Mouse (Mus musculus) forebrain, embryonic 16.5 days (tissue): Measurements from ENCODE around the gene Zscan22. TPM values are rescaled to one million over a fixed set of nuclear protein-coding genes. Genes with fewer than 3 reads are reported as not detected.

Source experiments
- ATAC-seq: fragments of 200-750 bp; cut with Nextera tagmentation; 2 replicates; pipeline ENCODE4 v1.8.0; 2017; ENCODE audit warnings: mild to moderate bottlenecking, moderate library complexity
- H3K27ac ChIP-seq: fragments of 300-500 bp; sonication (generic); 2 replicates; pipeline ENCODE4 v1.5.1; 2014; ENCODE audit warnings: low read length, control low read depth
- H3K27me3 ChIP-seq: fragments of 300-500 bp; sonication (generic); replicated peaks from 2 replicates; pipeline ENCODE4 v1.6.1; 2014; ENCODE audit warnings: low read length; ENCODE audit not compliant: control insufficient read depth, insufficient read depth
- H3K36me3 ChIP-seq: fragments of 300-500 bp; sonication (generic); 2 replicates; pipeline ENCODE4 v1.6.1; 2014; ENCODE audit not compliant: control insufficient read depth, insufficient read depth
- H3K4me1 ChIP-seq: fragments of 300-500 bp; sonication (generic); replicated peaks from 2 replicates; pipeline ENCODE4 v1.6.1; 2014; ENCODE audit warnings: low read length; ENCODE audit not compliant: control insufficient read depth, insufficient read depth
- H3K4me2 ChIP-seq: fragments of 300-500 bp; sonication (generic); 2 replicates; pipeline ENCODE4 v1.6.1; 2014; ENCODE audit warnings: mild to moderate bottlenecking, low read length, control low read depth
- H3K4me3 ChIP-seq: fragments of 300-500 bp; sonication (generic); replicated peaks from 2 replicates; pipeline ENCODE4 v1.5.1; 2014; ENCODE audit warnings: mild to moderate bottlenecking, low read length, control low read depth
- H3K9ac ChIP-seq: fragments of 300-500 bp; sonication (generic); replicated peaks from 2 replicates; pipeline ENCODE4 v1.6.1; 2014; ENCODE audit warnings: low read depth, low read length, control low read depth
- H3K9me3 ChIP-seq: fragments of 300-500 bp; sonication (generic); 2 replicates; pipeline ENCODE4 v1.6.1; 2016; ENCODE audit warnings: low read length; ENCODE audit not compliant: control insufficient read depth
- WGBS: fragments of 180-500 bp; shearing (Covaris S2); extraction: QIAGEN DNeasy Blood & Tissue Kit; methylation state at CpG from one replicate; pipeline ENCODE4 v1.1.7; 2014; 5-methylcytosine and 5-hydroxymethylcytosine counted together
- polyA plus RNA-seq: library from polyadenylated mRNA; unstranded; fragments of >200 nt; fragmentation: Nextera tagmentation; extraction: Ambion mirVana; gene quantifications from 2 replicates; pipeline ENCODE4 v1.2.1, GENCODE M21; 2015

Zscan22 gene
- polyA plus RNA-seq, 1 experiment from 2014 or later = 15.0 TPM

DNA sequence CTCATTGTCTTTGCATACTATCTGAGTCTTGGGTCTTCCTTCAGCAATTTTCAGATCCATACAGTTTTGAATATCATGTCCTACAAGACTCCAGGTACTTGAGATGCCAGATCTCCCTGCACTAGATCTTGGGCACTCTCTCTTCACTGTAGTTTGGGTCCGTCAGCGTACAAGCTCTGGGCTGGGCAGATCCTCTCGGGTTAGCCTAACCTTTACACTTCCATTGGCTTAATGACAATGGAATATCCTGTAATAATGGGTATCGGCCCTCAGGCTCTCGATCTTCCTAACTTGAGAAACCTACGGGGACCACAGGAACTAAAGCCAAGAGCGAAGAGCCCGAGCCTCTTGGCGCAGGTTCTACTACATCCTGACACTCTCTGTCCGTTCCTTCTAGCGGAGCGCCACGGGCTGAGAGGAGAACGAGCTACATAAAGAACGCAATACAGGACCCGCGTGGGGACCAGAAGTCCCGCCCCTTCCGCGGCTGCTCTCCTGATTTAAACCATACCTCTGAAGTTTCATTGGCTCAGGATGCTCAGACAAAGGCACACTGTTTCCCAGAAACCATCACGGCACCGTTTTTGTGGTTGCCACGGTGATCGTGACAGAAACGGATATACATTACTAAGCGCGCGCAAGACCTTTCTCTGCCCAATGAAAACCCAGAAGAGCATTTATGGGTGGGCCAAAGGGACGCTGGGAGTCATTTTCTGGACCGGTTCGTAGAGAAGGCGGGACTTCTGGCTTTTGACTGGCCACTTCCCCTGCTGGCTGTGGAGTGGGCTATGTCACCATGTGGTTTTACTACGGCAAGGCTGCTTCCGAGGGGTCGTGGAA lies 51.6 kb downstream of the Zscan22 start:
- H3K4me1 ChIP-seq = peaks cover 10% of the 10 kb centered on the region
- no peaks in the 10 kb centered on the region for H3K27me3 ChIP-seq
- no peaks in the 10 kb centered on the region for H3K36me3 ChIP-seq
- H3K4me2 ChIP-seq = peak overlapping the region; percentile 95
- H3K9me3 ChIP-seq = no peaks in the 10 kb centered on the region
- peak overlapping the region; percentile 67 for H3K9ac ChIP-seq
- 8% methylated on average over 35 of the region's 35 CpGs for WGBS
- peak; percentile 98 for ATAC-seq
- H3K4me3 ChIP-seq = peak overlapping the region; percentile 62
- H3K27ac ChIP-seq = peak overlapping the region; percentile 80

DNA sequence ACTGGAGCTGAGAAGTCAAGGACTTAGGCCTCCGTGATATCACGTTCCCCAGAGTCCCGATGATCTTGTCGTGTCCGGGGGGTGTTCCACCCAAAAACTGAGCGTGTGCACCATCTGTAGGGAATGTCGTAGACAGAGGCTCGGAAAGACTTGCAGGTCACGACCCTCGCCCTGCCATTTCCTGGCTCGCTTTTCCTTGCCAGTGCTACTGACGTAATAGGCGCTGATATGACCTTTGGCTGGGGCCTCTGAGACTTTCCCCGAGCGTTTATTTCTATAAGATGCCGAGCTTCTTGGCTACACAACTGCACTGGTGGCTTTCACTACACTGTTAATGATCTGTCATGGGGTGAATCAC lies 52.2 kb downstream of the Zscan22 start:
- peak overlapping the region; percentile 67 for H3K9ac ChIP-seq
- H3K36me3 ChIP-seq = no peaks in the 10 kb centered on the region
- H3K9me3 ChIP-seq = no peaks in the 10 kb centered on the region
- no peaks in the 10 kb centered on the region for H3K27me3 ChIP-seq
- H3K27ac ChIP-seq = peak overlapping the region; percentile 80
- H3K4me3 ChIP-seq = peak overlapping the region; percentile 62
- WGBS = 15% methylated on average over 16 of the region's 16 CpGs
- peaks cover 10% of the 10 kb centered on the region for H3K4me1 ChIP-seq
- ATAC-seq = 0 out of 2 replicates have a peak, but pooled peaks have one; percentile 2
- peak overlapping the region; percentile 95 for H3K4me2 ChIP-seq

DNA sequence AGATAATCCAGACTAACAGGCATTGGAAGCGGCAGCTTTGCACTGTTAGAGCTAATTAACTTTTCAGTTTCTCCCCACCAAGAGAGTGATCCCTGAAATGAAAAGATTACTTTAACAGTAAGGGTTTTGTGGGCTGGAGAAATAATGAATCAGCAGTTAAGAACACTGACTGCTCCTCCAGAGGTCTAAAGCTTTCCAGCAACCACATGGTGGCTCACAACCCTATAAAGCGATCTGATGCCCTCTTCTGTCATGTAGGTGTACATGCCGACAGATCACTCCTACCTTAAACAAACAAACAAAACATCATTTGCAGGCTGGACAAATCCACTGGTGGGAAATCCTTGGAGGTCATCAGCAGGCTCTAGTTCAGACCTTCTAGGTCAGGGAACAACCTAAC lies 57.3 kb downstream of the Zscan22 start:
- no peaks in the 10 kb centered on the region for H3K36me3 ChIP-seq

DNA sequence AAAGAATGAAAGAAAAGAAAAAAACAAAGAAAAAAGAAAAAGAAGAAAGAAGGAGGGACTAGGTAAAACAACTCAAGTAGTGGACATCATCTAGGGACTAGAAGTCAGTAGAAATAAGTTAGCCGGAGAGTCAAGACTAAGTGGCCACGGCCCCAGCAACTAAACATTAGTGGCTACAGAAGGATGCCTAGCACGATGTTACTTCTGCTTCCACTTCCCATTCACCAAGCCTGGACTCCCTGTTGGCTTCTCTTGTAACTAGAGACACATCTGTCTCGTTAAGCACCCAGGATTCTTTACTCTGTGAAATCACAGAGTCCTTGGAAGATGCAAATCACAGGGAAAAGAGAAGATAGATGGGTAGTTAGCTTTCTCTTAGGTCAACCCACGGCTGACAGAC lies 59.9 kb downstream of the Zscan22 start:
- no peaks in the 10 kb centered on the region for H3K27me3 ChIP-seq
- no peak overlapping the region for H3K9ac ChIP-seq
- ATAC-seq = no peak
- H3K4me1 ChIP-seq = peaks cover 5% of the 10 kb centered on the region
- H3K36me3 ChIP-seq = no peaks in the 10 kb centered on the region
- WGBS = 70% methylated on average over 5 of the region's 5 CpGs
- no peaks in the 10 kb centered on the region for H3K9me3 ChIP-seq
- no peak overlapping the region for H3K27ac ChIP-seq
- no peak overlapping the region for H3K4me3 ChIP-seq
- no peak overlapping the region for H3K4me2 ChIP-seq

More for the DNA sequence above, 57.3 kb downstream of the Zscan22 start:
- Histone ChIP-seq H3K4me1 (peaks cover 4% of the 10 kb centered on the region), H3K27me3 (no peaks in the 10 kb centered on the region), H3K27ac (no peak overlapping the region), H3K9ac (no peak overlapping the region), H3K4me2 (no peak overlapping the region), H3K9me3 (no peaks in the 10 kb centered on the region), H3K4me3 (no peak overlapping the region)
- 46% methylated on average over 3 of the region's 3 CpGs for WGBS
- ATAC-seq = no peak

Other genes with a start within 250 kb of the Zscan22 start
- gene Vmn2r55, start 212.8 kb upstream of the Zscan22 start, polyA plus RNA-seq = not detected in 2 replicates
- gene Vmn2r56, start 162.8 kb upstream of the Zscan22 start, polyA plus RNA-seq = not detected in 2 replicates
- gene Zscan18, start 94.2 kb upstream of the Zscan22 start, polyA plus RNA-seq = 27.9 and 30.9 TPM in 2 replicates
- 27.5 and 32.1 TPM in 2 replicates for gene Zfp329, start 79.0 kb upstream of the Zscan22 start, polyA plus RNA-seq
- 42.0 and 43.0 TPM in 2 replicates for gene Zfp110, start 63.1 kb upstream of the Zscan22 start, polyA plus RNA-seq
- gene Zfp128, start 16.6 kb upstream of the Zscan22 start, polyA plus RNA-seq = 9.0 and 10.2 TPM in 2 replicates
- 660 and 678 TPM in 2 replicates for gene Rps5, start 24.5 kb downstream of the Zscan22 start, polyA plus RNA-seq
- gene Rnf225, start 29.6 kb downstream of the Zscan22 start, polyA plus RNA-seq = 0.65 and 0.67 TPM in 2 replicates
- gene Zfp324, start 68.0 kb downstream of the Zscan22 start, polyA plus RNA-seq = 16.8 and 17.4 TPM in 2 replicates
- gene Zfp446, start 80.0 kb downstream of the Zscan22 start, polyA plus RNA-seq = 11.8 and 13.0 TPM in 2 replicates
- gene Slc27a5, start 100.4 kb downstream of the Zscan22 start, polyA plus RNA-seq = 0.21 and 0.75 TPM in 2 replicates
- 230 and 237 TPM in 2 replicates for gene Trim28, start 101.3 kb downstream of the Zscan22 start, polyA plus RNA-seq
- gene Zbtb45, start 112.2 kb downstream of the Zscan22 start, polyA plus RNA-seq = 43.0 and 44.1 TPM in 2 replicates
- 170 and 175 TPM in 2 replicates for gene Chmp2a, start 137.0 kb downstream of the Zscan22 start, polyA plus RNA-seq
- gene Ube2m, start 140.5 kb downstream of the Zscan22 start, polyA plus RNA-seq = 66.8 and 67.7 TPM in 2 replicates
- 6.7 and 10.6 TPM in 2 replicates for gene Mzf1, start 156.9 kb downstream of the Zscan22 start, polyA plus RNA-seq
- 0.04 TPM in 2 replicates for gene Vmn1r85, start 197.4 kb downstream of the Zscan22 start, polyA plus RNA-seq
- gene Vmn1r86, start 222.1 kb downstream of the Zscan22 start, polyA plus RNA-seq = not detected in 2 replicates
- not detected in 2 replicates for gene Vmn1r87, start 242.3 kb downstream of the Zscan22 start, polyA plus RNA-seq